Mouse (Mus musculus): ENCODE data around the gene Htra1. TPM values are rescaled to one million over a fixed set of nuclear protein-coding genes. Genes with fewer than 3 reads are reported as not detected.
A peak's percentile ranks its signal among the peaks of the same experiment; 100 is the strongest.

Gene Htra1
- total and polyA plus RNA-seq, 2 experiments from 2014 or later, result 49.4 to 58.7 TPM

GRCm38 (mm10) chr7:130932921-130933320 is 3.0 kb upstream of the Htra1 start:
- H3K9ac ChIP-seq (replicated peaks; ENCODE audit: low read length), result no peak overlapping the region
- H3K9me3 ChIP-seq (ENCODE audit: low read length), result no peaks in the 10 kb centered on the region
- ATAC-seq (no peak), DNase-seq (ENCODE audit: low spot score) (no peak)
- H3K4me1 ChIP-seq (ENCODE audit: insufficient read depth, low read length), result peaks cover 16% of the 10 kb centered on the region; the same call in 1 of the 2 replicates
- TF ChIP-seq CTCF (IDR thresholded peaks at IDR 0.05; ENCODE audit: low read depth), result no peak
- peaks cover 25% of the 10 kb centered on the region for H3K27me3 ChIP-seq (ENCODE audit: insufficient read depth, low read length)
- no peaks in the 10 kb centered on the region for H3K36me3 ChIP-seq (ENCODE audit: insufficient read depth, low read length)
- H3K4me3 ChIP-seq (ENCODE audit: low read length), result no peak overlapping the region
- 87% methylated on average over 9 of the region's 9 CpGs for WGBS
- H3K4me2 ChIP-seq (ENCODE audit: low read depth, low read length), result no peak overlapping the region
- H3K27ac ChIP-seq, result no peak overlapping the region

GRCm38 (mm10) chr7:130934654-130935053 is 1.3 kb upstream of the Htra1 start:
- WGBS, result 83% methylated on average over 4 of the region's 4 CpGs
- DNase-seq (ENCODE audit: low spot score) (no peak), ATAC-seq (no peak)
- Histone ChIP-seq H3K27me3 (ENCODE audit: insufficient read depth, low read length) (peaks cover 30% of the 10 kb centered on the region), H3K4me3 (ENCODE audit: low read length) (no peak overlapping the region), H3K9me3 (ENCODE audit: low read length) (no peaks in the 10 kb centered on the region), H3K27ac (no peak overlapping the region), H3K36me3 (ENCODE audit: insufficient read depth, low read length) (no peaks in the 10 kb centered on the region), H3K9ac (replicated peaks; ENCODE audit: low read length) (no peak overlapping the region), H3K4me2 (ENCODE audit: low read depth, low read length) (no peak overlapping the region), H3K4me1 (ENCODE audit: insufficient read depth, low read length) (peaks cover 16% of the 10 kb centered on the region; the same call in 1 of the 2 replicates)
- no peak for TF ChIP-seq CTCF (IDR thresholded peaks at IDR 0.05; ENCODE audit: low read depth)

- ATAC-seq, result 0 out of 2 replicates have a peak, but pooled peaks have one; percentile 5
- WGBS, result 12% methylated on average over 16 of the region's 16 CpGs
- peak overlapping the region; percentile 64 for H3K4me2 ChIP-seq (ENCODE audit: low read depth, low read length)
These were observed 504 bp upstream of the Htra1 start for GRCm38 (mm10) chr7:130935421-130935792.

GRCm38 (mm10) chr7:130936472-130936951 is 601 bp downstream of the Htra1 start:
- peak; percentile 56 for ATAC-seq
- H3K27me3 ChIP-seq (ENCODE audit: insufficient read depth, low read length), result peaks cover 30% of the 10 kb centered on the region

More at GRCm38 (mm10) chr7:130935421-130935792, 504 bp upstream of the Htra1 start:
- Histone ChIP-seq H3K9me3 (ENCODE audit: low read length) (no peaks in the 10 kb centered on the region), H3K9ac (replicated peaks; ENCODE audit: low read length) (peak overlapping the region; percentile 43), H3K27ac (no peak overlapping the region), H3K4me1 (ENCODE audit: insufficient read depth, low read length) (peaks cover 16% of the 10 kb centered on the region; the same call in 1 of the 2 replicates), H3K4me3 (ENCODE audit: low read length) (peak overlapping the region; percentile 44), H3K27me3 (ENCODE audit: insufficient read depth, low read length) (peaks cover 30% of the 10 kb centered on the region), H3K36me3 (ENCODE audit: insufficient read depth, low read length) (no peaks in the 10 kb centered on the region)
- TF ChIP-seq CTCF (IDR thresholded peaks at IDR 0.05; ENCODE audit: low read depth), result no peak
- no peak for DNase-seq (ENCODE audit: low spot score)

GRCm38 (mm10) chr7:130937266-130937841 is 1.4 kb downstream of the Htra1 start:
- no peak for ATAC-seq
- WGBS, result 20% methylated on average over 12 of the region's 12 CpGs
- H3K9me3 ChIP-seq (ENCODE audit: low read length), result no peaks in the 10 kb centered on the region
- H3K4me2 ChIP-seq (ENCODE audit: low read depth, low read length), result peak overlapping the region; percentile 64
- peak overlapping the region; percentile 44 for H3K4me3 ChIP-seq (ENCODE audit: low read length)
- H3K36me3 ChIP-seq (ENCODE audit: insufficient read depth, low read length), result no peaks in the 10 kb centered on the region
- peak; percentile 29 for DNase-seq (ENCODE audit: low spot score)
- H3K27ac ChIP-seq, result no peak overlapping the region
- peak; percentile 19; the same call in 1 of the 2 replicates for TF ChIP-seq CTCF (IDR thresholded peaks at IDR 0.05; ENCODE audit: low read depth)
- H3K9ac ChIP-seq (replicated peaks; ENCODE audit: low read length), result no peak overlapping the region
- H3K4me1 ChIP-seq (ENCODE audit: insufficient read depth, low read length), result peaks cover 16% of the 10 kb centered on the region; the same call in 1 of the 2 replicates
- peaks cover 30% of the 10 kb centered on the region for H3K27me3 ChIP-seq (ENCODE audit: insufficient read depth, low read length)

More at GRCm38 (mm10) chr7:130936472-130936951, 601 bp downstream of the Htra1 start:
- TF ChIP-seq CTCF (IDR thresholded peaks at IDR 0.05; ENCODE audit: low read depth), result no peak
- Histone ChIP-seq H3K9ac (replicated peaks; ENCODE audit: low read length) (peak overlapping the region; percentile 43), H3K27ac (peak overlapping the region; percentile 36; the same call in 1 of the 2 replicates), H3K36me3 (ENCODE audit: insufficient read depth, low read length) (no peaks in the 10 kb centered on the region), H3K4me1 (ENCODE audit: insufficient read depth, low read length) (peaks cover 16% of the 10 kb centered on the region; the same call in 1 of the 2 replicates), H3K4me2 (ENCODE audit: low read depth, low read length) (peak overlapping the region; percentile 64), H3K9me3 (ENCODE audit: low read length) (no peaks in the 10 kb centered on the region), H3K4me3 (ENCODE audit: low read length) (peak overlapping the region; percentile 44)
- no peak for DNase-seq (ENCODE audit: low spot score)
- 2% methylated on average over 49 of the region's 49 CpGs for WGBS

GRCm38 (mm10) chr7:130938005-130938404 is 2.1 kb downstream of the Htra1 start:
- TF ChIP-seq CTCF (IDR thresholded peaks at IDR 0.05; ENCODE audit: low read depth), result no peak
- Histone ChIP-seq H3K36me3 (ENCODE audit: insufficient read depth, low read length) (no peaks in the 10 kb centered on the region), H3K4me2 (ENCODE audit: low read depth, low read length) (peak overlapping the region; percentile 64), H3K4me3 (ENCODE audit: low read length) (no peak overlapping the region), H3K9me3 (ENCODE audit: low read length) (no peaks in the 10 kb centered on the region), H3K27me3 (ENCODE audit: insufficient read depth, low read length) (peaks cover 30% of the 10 kb centered on the region), H3K4me1 (ENCODE audit: insufficient read depth, low read length) (peaks cover 16% of the 10 kb centered on the region; the same call in 1 of the 2 replicates), H3K27ac (no peak overlapping the region), H3K9ac (replicated peaks; ENCODE audit: low read length) (no peak overlapping the region)
- 56% methylated on average over 4 of the region's 4 CpGs for WGBS
- ATAC-seq, result no peak
- DNase-seq (ENCODE audit: low spot score), result no peak

GRCm38 (mm10) chr7:130938896-130939295 is 3.0 kb downstream of the Htra1 start:
- Histone ChIP-seq H3K4me2 (ENCODE audit: low read depth, low read length) (no peak overlapping the region), H3K4me1 (ENCODE audit: insufficient read depth, low read length) (peaks cover 16% of the 10 kb centered on the region; the same call in 1 of the 2 replicates), H3K4me3 (ENCODE audit: low read length) (no peak overlapping the region), H3K9ac (replicated peaks; ENCODE audit: low read length) (no peak overlapping the region), H3K27me3 (ENCODE audit: insufficient read depth, low read length) (peaks cover 22% of the 10 kb centered on the region; the same call in 1 of the 2 replicates), H3K9me3 (ENCODE audit: low read length) (no peaks in the 10 kb centered on the region), H3K36me3 (ENCODE audit: insufficient read depth, low read length) (no peaks in the 10 kb centered on the region), H3K27ac (no peak overlapping the region)
- DNase-seq (ENCODE audit: low spot score) (no peak), ATAC-seq (no peak)
- WGBS, result 87% methylated on average over 8 of the region's 8 CpGs
- no peak for TF ChIP-seq CTCF (IDR thresholded peaks at IDR 0.05; ENCODE audit: low read depth)

All from hindbrain, postnatal 0 days (tissue).